Mouse (Mus musculus) liver, embryonic 14.5 days (tissue): Measurements from ENCODE around the gene Prr29. TPM values are rescaled to one million over a fixed set of nuclear protein-coding genes. Genes with fewer than 3 reads are reported as not detected.

Source experiments
- ATAC-seq: fragments of 200-750 bp; cut with Nextera tagmentation; 2 replicates; pipeline ENCODE4 v1.8.0; 2017; ENCODE audit warnings: moderate number of reproducible peaks, mild to moderate bottlenecking, moderate library complexity; ENCODE audit not compliant: insufficient read depth
- DNase-seq, 3 experiments: peaks; one replicate each; pipeline ENCODE4 v3.0.0-alpha.2; 2012 to 2013; ENCODE audit warnings: low read depth in 3 of 3, low spot score in 3 of 3
- H3K27ac ChIP-seq: fragments of 300-500 bp; sonication (generic); 2 replicates; pipeline ENCODE4 v1.5.1; 2014; ENCODE audit warnings: moderate library complexity, mild to moderate bottlenecking, control low read depth, inconsistent platforms
- H3K27me3 ChIP-seq: fragments of 300-500 bp; sonication (generic); 2 replicates; pipeline ENCODE4 v1.6.1; 2014; ENCODE audit warnings: mild to moderate bottlenecking, low read length, moderate library complexity; ENCODE audit not compliant: control insufficient read depth, insufficient read depth
- H3K36me3 ChIP-seq: fragments of 300-500 bp; sonication (generic); replicated peaks from 2 replicates; pipeline ENCODE4 v1.6.1; 2014; ENCODE audit warnings: low read depth; ENCODE audit not compliant: control insufficient read depth, insufficient read depth
- H3K4me1 ChIP-seq, 2 experiments: fragments of 200-500 bp in 1 of 2; fragments of 300-500 bp in 1 of 2; sonication (generic) in 1 of 2; replicated peaks; 2 replicates each; pipeline ENCODE4 v1.6.1; 2012 to 2014; ENCODE audit warnings: antibody characterized with exemption in 1 of 2, inconsistent platforms in 1 of 2, low read length in 1 of 2; ENCODE audit not compliant: control insufficient read depth in 2 of 2, insufficient read depth in 2 of 2
- H3K4me2 ChIP-seq: fragments of 300-500 bp; sonication (generic); 2 replicates; pipeline ENCODE4 v1.6.1; 2014; ENCODE audit warnings: low read depth, mild to moderate bottlenecking, control low read depth, moderate library complexity
- H3K4me3 ChIP-seq, 2 experiments: fragments of 200-500 bp in 1 of 2; fragments of 300-500 bp in 1 of 2; sonication (generic) in 1 of 2; 2 replicates each; pipeline ENCODE4 v1.5.1; 2012 to 2014; ENCODE audit warnings: low read depth in 2 of 2, low read length in 2 of 2, mild to moderate bottlenecking in 2 of 2, control low read depth in 1 of 2, inconsistent platforms in 1 of 2, moderate library complexity in 1 of 2; ENCODE audit not compliant: insufficient read depth in 1 of 2
- H3K9ac ChIP-seq: fragments of 300-500 bp; sonication (generic); replicated peaks from 2 replicates; pipeline ENCODE4 v1.6.1; 2014; ENCODE audit warnings: mild to moderate bottlenecking, control low read depth, moderate library complexity
- H3K9me3 ChIP-seq: fragments of 300-500 bp; sonication (generic); 2 replicates; pipeline ENCODE4 v1.6.1; 2016; ENCODE audit warnings: low read length, mixed read lengths; ENCODE audit not compliant: control insufficient read depth
- CTCF ChIP-seq: IDR thresholded peaks from 2 replicates; pipeline ENCODE4 v1.5.1; 2016; ENCODE audit warnings: antibody characterized with exemption, low read depth, control low read depth
- EP300 ChIP-seq: IDR thresholded peaks from 2 replicates; pipeline ENCODE4 v1.6.1; 2016; ENCODE audit warnings: antibody characterized with exemption, low read depth
- WGBS: fragments of 180-500 bp; shearing (Covaris S2); extraction: QIAGEN DNeasy Blood & Tissue Kit; methylation state at CpG from one replicate; pipeline ENCODE4 v1.1.7; 2014; ENCODE audit not compliant: insufficient replicate concordance; 5-methylcytosine and 5-hydroxymethylcytosine counted together
- polyA plus RNA-seq, 2 experiments: library from polyadenylated mRNA; depleted of rRNA in 1 of 2; stranded (reverse) in 1 of 2; unstranded in 1 of 2; fragments of >200 nt; fragmentation: Nextera tagmentation in 1 of 2; extraction: Ambion mirVana in 1 of 2; gene quantifications; 2 replicates each; pipeline versions ENCODE4 v1.2.1 to v1.2.3; 2012 to 2014

The Prr29 gene
- polyA plus RNA-seq (2012; rRNA removed) (not detected in 2 replicates), polyA plus RNA-seq (2014; fragmentation: Nextera tagmentation; extraction: Ambion mirVana) (not detected in 2 replicates)

DNA sequence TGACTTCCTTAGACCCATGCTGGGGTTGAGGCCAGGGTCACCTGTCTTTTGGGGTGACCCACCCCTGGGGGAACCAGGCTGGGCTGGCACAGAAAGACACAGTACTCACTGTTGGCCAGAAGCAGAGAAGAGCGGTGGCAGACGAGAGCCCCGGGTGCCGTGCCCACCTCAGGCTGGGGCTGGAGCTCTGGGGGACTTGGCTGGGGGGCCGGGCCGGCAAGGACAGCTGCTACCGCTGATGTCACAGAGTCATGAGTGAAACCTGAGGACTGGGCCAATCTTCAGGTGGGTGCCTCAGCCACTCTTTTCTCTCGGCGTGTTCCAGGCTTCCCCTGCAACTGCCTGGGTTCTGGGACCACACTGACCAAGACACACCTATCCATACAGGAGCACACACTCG lies at the start of gene Prr29:
TSS of gene Prr29 (plus strand) at position 107 of the 400 bp plus-strand sequence.
- Histone ChIP-seq H3K9me3 (no peaks in the 10 kb centered on the region), H3K4me3 (no peak within 1 kb of the TSS), H3K27me3 (no peaks in the 10 kb centered on the region), H3K36me3 (no peaks in the 10 kb centered on the region), H3K27ac (no peak within 1 kb of the TSS), H3K9ac (no peak within 1 kb of the TSS), H3K4me1 (no peaks in the 10 kb centered on the region), H3K4me2 (no peak within 1 kb of the TSS)
- 56% methylated on average over 10 of the region's 10 CpGs for WGBS
- TF ChIP-seq CTCF (no peak), EP300 (no peak)
- DNase-seq (no peak), ATAC-seq (no peak)

DNA sequence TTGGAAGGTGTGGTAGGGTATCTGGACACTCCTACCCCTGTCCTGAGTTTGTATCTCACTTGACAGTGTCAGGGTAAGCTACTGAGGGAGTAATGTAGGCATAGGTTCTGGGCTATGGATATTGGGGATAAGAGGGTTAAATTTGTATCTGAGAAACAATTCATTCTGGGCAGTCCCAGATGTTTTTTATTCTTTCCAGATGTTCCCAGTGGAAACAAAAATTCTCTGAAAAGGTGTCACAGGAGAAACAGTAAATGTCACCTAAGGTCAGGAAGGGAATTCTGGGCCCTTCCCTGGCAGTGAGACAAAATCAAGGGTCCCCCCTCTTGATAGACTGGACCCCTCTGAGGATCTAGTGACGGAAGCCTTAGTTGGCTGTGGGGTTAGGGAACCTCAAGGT lies 48.9 kb upstream of the Prr29 start:
- no peak overlapping the region for H3K9ac ChIP-seq
- DNase-seq (no peak), ATAC-seq (no peak)
- WGBS, result 68% methylated on average over 1 of the region's 1 CpGs
- no peak overlapping the region for H3K4me2 ChIP-seq
- H3K36me3 ChIP-seq, result no peaks in the 10 kb centered on the region
- H3K27ac ChIP-seq, result no peak overlapping the region
- H3K4me3 ChIP-seq, result no peak overlapping the region
- TF ChIP-seq EP300, result no peak
- TF ChIP-seq CTCF, result no peak
- H3K27me3 ChIP-seq, result no peaks in the 10 kb centered on the region
- no peaks in the 10 kb centered on the region for H3K4me1 ChIP-seq
- H3K9me3 ChIP-seq, result no peaks in the 10 kb centered on the region

DNA sequence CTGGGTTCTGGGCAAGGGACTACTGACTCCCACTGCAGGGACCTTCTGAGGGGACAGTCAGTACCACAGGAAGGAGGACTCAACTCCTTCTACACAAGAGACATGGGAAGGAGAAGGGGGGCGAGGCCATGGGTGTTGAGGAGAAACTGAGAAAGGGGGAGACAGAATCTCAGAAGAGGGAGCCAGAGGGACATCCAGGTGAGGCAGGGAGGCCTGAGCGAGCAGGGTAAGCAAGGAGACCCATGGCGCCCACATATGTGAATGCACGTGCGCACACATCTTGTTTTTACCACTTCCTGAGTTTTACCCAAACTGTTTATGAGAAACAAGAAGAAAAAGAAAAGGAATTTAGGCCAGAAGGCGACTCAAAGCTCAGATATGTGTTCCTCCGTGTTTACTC lies 47.5 kb upstream of the Prr29 start:
- DNase-seq, result no peak
- Histone ChIP-seq H3K4me3 (no peak overlapping the region), H3K27me3 (no peaks in the 10 kb centered on the region), H3K9ac (no peak overlapping the region), H3K4me2 (no peak overlapping the region), H3K27ac (no peak overlapping the region), H3K9me3 (no peaks in the 10 kb centered on the region), H3K36me3 (no peaks in the 10 kb centered on the region), H3K4me1 (no peaks in the 10 kb centered on the region)
- TF ChIP-seq CTCF, result no peak
- no peak for TF ChIP-seq EP300
- ATAC-seq, result no peak
- WGBS, result 67% methylated on average over 7 of the region's 7 CpGs

DNA sequence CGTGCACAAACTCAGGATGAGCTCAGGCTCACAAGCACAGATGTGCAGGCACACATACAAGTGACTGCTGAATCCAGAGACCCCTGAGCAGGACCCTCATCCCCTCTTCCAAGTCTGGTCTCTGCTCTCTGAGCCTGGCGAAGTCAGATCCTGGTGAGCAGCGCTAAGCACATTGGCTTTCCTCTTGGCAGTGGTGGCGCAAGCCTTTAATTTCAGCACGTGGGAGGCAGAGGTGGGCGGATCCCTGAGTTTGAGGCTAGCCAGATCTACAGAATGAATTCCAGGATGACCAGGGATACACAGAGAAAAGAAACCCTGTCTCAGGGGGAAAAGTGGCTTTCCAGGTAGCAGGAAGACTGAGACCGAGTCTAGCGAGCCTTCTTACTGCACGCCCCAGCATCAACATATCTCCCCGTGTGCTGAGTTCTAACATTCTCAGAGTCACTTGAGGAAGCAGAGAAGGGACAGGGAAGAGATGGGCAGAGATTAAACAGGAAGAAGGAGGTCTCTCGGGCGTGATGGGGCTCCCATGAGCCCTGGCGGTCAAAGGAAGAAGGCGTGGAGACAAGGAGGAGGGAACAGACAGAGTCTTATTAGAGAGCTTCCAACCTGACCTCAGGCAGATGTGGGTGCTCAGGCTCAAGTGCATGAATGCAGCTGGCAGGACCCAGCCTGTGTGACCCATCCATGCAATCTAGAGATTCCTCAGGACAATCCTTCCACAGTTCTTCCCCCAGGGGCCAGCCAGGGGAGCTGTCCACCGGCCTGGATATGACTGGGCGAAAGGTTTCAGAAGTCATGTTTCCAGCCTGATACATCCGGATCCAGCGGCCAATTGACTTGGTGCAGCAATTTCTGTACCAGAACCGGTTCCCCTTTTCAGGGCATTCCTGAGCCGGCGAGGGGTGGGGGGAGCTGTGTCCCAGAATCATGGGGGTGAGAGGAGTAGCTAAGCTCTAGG lies 46.6 kb upstream of the Prr29 start:
- no peak for DNase-seq

DNA sequence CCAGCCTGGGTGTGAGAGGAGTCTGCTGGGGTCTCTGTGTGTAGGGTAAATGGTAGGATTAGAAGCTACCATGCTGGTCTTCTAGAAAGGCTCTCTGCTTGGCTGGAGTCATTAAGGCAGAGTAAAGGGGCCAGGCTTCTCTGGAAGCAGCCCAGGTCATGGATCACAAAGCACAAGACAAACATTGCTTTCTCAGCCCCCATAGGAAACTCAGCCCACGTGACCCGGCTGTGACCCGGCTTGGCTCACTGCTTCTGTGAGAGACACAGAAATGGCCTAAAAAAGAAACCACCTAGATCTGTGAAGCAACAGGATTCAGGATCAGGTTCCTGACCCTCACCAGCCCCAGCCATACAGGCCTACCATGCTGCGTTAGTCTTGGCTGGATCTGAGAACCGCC lies 40.4 kb upstream of the Prr29 start:
- ATAC-seq (no peak), DNase-seq (no peak)
- Histone ChIP-seq H3K4me2 (no peak overlapping the region), H3K4me3 (no peak overlapping the region), H3K4me1 (peaks cover 0 to 9% of the 10 kb centered on the region in 2 experiments; a peak in 2 of 4 replicates), H3K36me3 (no peaks in the 10 kb centered on the region), H3K9me3 (no peaks in the 10 kb centered on the region), H3K9ac (no peak overlapping the region), H3K27me3 (no peaks in the 10 kb centered on the region), H3K27ac (no peak overlapping the region)
- WGBS, result 77% methylated on average over 5 of the region's 5 CpGs
- no peak for TF ChIP-seq CTCF
- no peak for TF ChIP-seq EP300

More for the DNA sequence above, 46.6 kb upstream of the Prr29 start:
- 46% methylated on average over 21 of the region's 21 CpGs for WGBS
- no peaks in the 10 kb centered on the region for H3K27me3 ChIP-seq
- H3K4me2 ChIP-seq, result no peak overlapping the region
- TF ChIP-seq CTCF (no peak), EP300 (no peak)
- H3K36me3 ChIP-seq, result no peaks in the 10 kb centered on the region
- no peak overlapping the region for H3K9ac ChIP-seq
- H3K27ac ChIP-seq, result no peak overlapping the region
- no peak overlapping the region for H3K4me3 ChIP-seq
- ATAC-seq, result no peak
- H3K4me1 ChIP-seq, result no peaks in the 10 kb centered on the region
- no peaks in the 10 kb centered on the region for H3K9me3 ChIP-seq
